Mouse (Mus musculus) hindbrain, embryonic 14.5 days (tissue): ENCODE results near the gene Inpp5f. TPM values are rescaled to one million over a fixed set of nuclear protein-coding genes. Genes with fewer than 3 reads are reported as not detected.

Experiments used
- ATAC-seq: fragments of 200-750 bp; cut with Nextera tagmentation; 2 replicates; pipeline ENCODE4 v1.8.0; 2017; ENCODE audit warnings: moderate number of reproducible peaks, mild to moderate bottlenecking, moderate TSS enrichment, moderate library complexity; ENCODE audit not compliant: low FRiP score
- DNase-seq: peaks from one replicate; pipeline ENCODE4 v3.0.0-alpha.2; 2015; ENCODE audit warnings: low spot score
- H3K27ac ChIP-seq: fragments of 300-500 bp; sonication (generic); 2 replicates; pipeline ENCODE4 v1.5.1; 2014; ENCODE audit warnings: mild to moderate bottlenecking, moderate library complexity
- H3K27me3 ChIP-seq: fragments of 300-500 bp; sonication (generic); 2 replicates; pipeline ENCODE4 v1.6.1; 2014; ENCODE audit warnings: mild to moderate bottlenecking, low read length, mixed read lengths; ENCODE audit not compliant: control insufficient read depth, insufficient read depth
- H3K36me3 ChIP-seq: fragments of 300-500 bp; sonication (generic); replicated peaks from 2 replicates; pipeline ENCODE4 v1.6.1; 2014; ENCODE audit not compliant: control insufficient read depth, insufficient read depth
- H3K4me1 ChIP-seq: fragments of 300-500 bp; sonication (generic); replicated peaks from 2 replicates; pipeline ENCODE4 v1.6.1; 2014; ENCODE audit warnings: antibody characterized with exemption, low read length, mixed read lengths; ENCODE audit not compliant: control insufficient read depth, insufficient read depth
- H3K4me2 ChIP-seq: fragments of 300-500 bp; sonication (generic); replicated peaks from 2 replicates; pipeline ENCODE4 v1.6.1; 2014; ENCODE audit warnings: mild to moderate bottlenecking, moderate library complexity
- H3K4me3 ChIP-seq: fragments of 300-500 bp; sonication (generic); replicated peaks from 2 replicates; pipeline ENCODE4 v1.5.1; 2014; ENCODE audit warnings: mild to moderate bottlenecking, low read length
- H3K9ac ChIP-seq: fragments of 300-500 bp; sonication (generic); 2 replicates; pipeline ENCODE4 v1.6.1; 2014
- H3K9me3 ChIP-seq: fragments of 300-500 bp; sonication (generic); 2 replicates; pipeline ENCODE4 v1.6.1; 2016; ENCODE audit warnings: low read length; ENCODE audit not compliant: control insufficient read depth
- WGBS: fragments of 180-500 bp; shearing (Covaris S2); extraction: QIAGEN DNeasy Blood & Tissue Kit; methylation state at CpG from one replicate; pipeline ENCODE4 v1.1.7; 2014; 5-methylcytosine and 5-hydroxymethylcytosine counted together
- polyA plus RNA-seq: library from polyadenylated mRNA; unstranded; fragments of >200 nt; fragmentation: Nextera tagmentation; extraction: Ambion mirVana; gene quantifications from 2 replicates; pipeline ENCODE4 v1.2.1, GENCODE M21; 2014

Inpp5f gene
- polyA plus RNA-seq, 1 experiment from 2014 or later, result 418 TPM

GRCm38 (mm10) chr7:128575794-128576193 is 35.3 kb upstream of the Inpp5f start:
- Histone ChIP-seq H3K36me3 (no peaks in the 10 kb centered on the region), H3K9me3 (no peaks in the 10 kb centered on the region), H3K4me2 (no peak overlapping the region), H3K4me3 (no peak overlapping the region), H3K9ac (no peak overlapping the region), H3K4me1 (no peaks in the 10 kb centered on the region), H3K27me3 (no peaks in the 10 kb centered on the region), H3K27ac (no peak overlapping the region)
- ATAC-seq (no peak), DNase-seq (no peak)
- 80% methylated on average over 2 of the region's 2 CpGs for WGBS

GRCm38 (mm10) chr7:128577607-128578006 is 33.5 kb upstream of the Inpp5f start:
- H3K4me3 ChIP-seq, result no peak overlapping the region
- DNase-seq, result no peak
- no peaks in the 10 kb centered on the region for H3K36me3 ChIP-seq
- 80% methylated on average over 1 of the region's 1 CpGs for WGBS
- no peak overlapping the region for H3K4me2 ChIP-seq
- no peaks in the 10 kb centered on the region for H3K9me3 ChIP-seq
- no peak overlapping the region for H3K27ac ChIP-seq
- H3K27me3 ChIP-seq, result no peaks in the 10 kb centered on the region
- H3K9ac ChIP-seq, result no peak overlapping the region
- no peaks in the 10 kb centered on the region for H3K4me1 ChIP-seq
- no peak for ATAC-seq

GRCm38 (mm10) chr7:128578199-128578945 is 32.8 kb upstream of the Inpp5f start:
- Histone ChIP-seq H3K27me3 (no peaks in the 10 kb centered on the region), H3K4me1 (no peaks in the 10 kb centered on the region), H3K4me2 (no peak overlapping the region), H3K4me3 (no peak overlapping the region), H3K36me3 (no peaks in the 10 kb centered on the region), H3K27ac (no peak overlapping the region), H3K9ac (no peak overlapping the region), H3K9me3 (no peaks in the 10 kb centered on the region)
- WGBS, result 60% methylated on average over 10 of the region's 10 CpGs
- no peak for DNase-seq
- no peak for ATAC-seq

GRCm38 (mm10) chr7:128579381-128579780 is 31.7 kb upstream of the Inpp5f start:
- Histone ChIP-seq H3K9me3 (no peaks in the 10 kb centered on the region), H3K27me3 (no peaks in the 10 kb centered on the region), H3K9ac (no peak overlapping the region), H3K27ac (no peak overlapping the region), H3K4me3 (no peak overlapping the region), H3K36me3 (no peaks in the 10 kb centered on the region), H3K4me2 (no peak overlapping the region), H3K4me1 (no peaks in the 10 kb centered on the region)
- ATAC-seq (no peak), DNase-seq (no peak)
- WGBS, result 92% methylated on average over 2 of the region's 2 CpGs

GRCm38 (mm10) chr7:128580318-128580717 is 30.8 kb upstream of the Inpp5f start:
- no peak overlapping the region for H3K4me3 ChIP-seq
- H3K9me3 ChIP-seq, result no peaks in the 10 kb centered on the region
- H3K36me3 ChIP-seq, result no peaks in the 10 kb centered on the region
- H3K4me1 ChIP-seq, result no peaks in the 10 kb centered on the region
- DNase-seq (no peak), ATAC-seq (no peak)
- no peak overlapping the region for H3K27ac ChIP-seq
- 91% methylated on average over 6 of the region's 6 CpGs for WGBS
- no peak overlapping the region for H3K4me2 ChIP-seq
- H3K9ac ChIP-seq, result no peak overlapping the region
- H3K27me3 ChIP-seq, result no peaks in the 10 kb centered on the region

GRCm38 (mm10) chr7:128581864-128582484 is 29.2 kb upstream of the Inpp5f start:
- Histone ChIP-seq H3K36me3 (no peaks in the 10 kb centered on the region), H3K4me2 (no peak overlapping the region), H3K9ac (no peak overlapping the region), H3K4me3 (no peak overlapping the region), H3K4me1 (no peaks in the 10 kb centered on the region), H3K27me3 (no peaks in the 10 kb centered on the region), H3K27ac (no peak overlapping the region; the same call in 1 of the 2 replicates), H3K9me3 (no peaks in the 10 kb centered on the region)
- no peak for DNase-seq
- ATAC-seq, result no peak
- WGBS, result 68% methylated on average over 15 of the region's 15 CpGs

- H3K27me3 ChIP-seq, result no peaks in the 10 kb centered on the region
- DNase-seq (no peak), ATAC-seq (no peak)
- no peak overlapping the region for H3K9ac ChIP-seq
- WGBS, result 86% methylated on average over 6 of the region's 6 CpGs
- H3K27ac ChIP-seq, result no peak overlapping the region
- H3K4me1 ChIP-seq, result no peaks in the 10 kb centered on the region
- H3K36me3 ChIP-seq, result no peaks in the 10 kb centered on the region
- H3K4me3 ChIP-seq, result no peak overlapping the region
- no peaks in the 10 kb centered on the region for H3K9me3 ChIP-seq
- no peak overlapping the region for H3K4me2 ChIP-seq
These were observed 27.7 kb upstream of the Inpp5f start for GRCm38 (mm10) chr7:128583213-128583948.

GRCm38 (mm10) chr7:128587334-128587933 is 23.7 kb upstream of the Inpp5f start:
- WGBS, result 70% methylated on average over 4 of the region's 4 CpGs
- H3K4me3 ChIP-seq, result no peak overlapping the region
- no peak overlapping the region for H3K4me2 ChIP-seq
- H3K9ac ChIP-seq, result no peak overlapping the region
- no peaks in the 10 kb centered on the region for H3K36me3 ChIP-seq
- H3K27ac ChIP-seq, result no peak overlapping the region
- no peak for ATAC-seq
- no peaks in the 10 kb centered on the region for H3K9me3 ChIP-seq
- no peaks in the 10 kb centered on the region for H3K27me3 ChIP-seq
- no peak for DNase-seq
- H3K4me1 ChIP-seq, result peaks cover 16% of the 10 kb centered on the region
